Mouse (Mus musculus): ENCODE data around the gene Gm37240. TPM values are rescaled to one million over a fixed set of nuclear protein-coding genes. Genes with fewer than 3 reads are reported as not detected.

Gene Gm37240
- polyA plus RNA-seq, 1 experiment from 2014 or later = 2.2 TPM

- H3K4me1 ChIP-seq (ENCODE audit: control insufficient read depth, insufficient read depth, low read length) = no peaks in the 10 kb centered on the region
- no peaks in the 10 kb centered on the region for H3K27me3 ChIP-seq (ENCODE audit: control insufficient read depth, insufficient read depth, low read length)
- H3K4me2 ChIP-seq (ENCODE audit: low read depth, severe bottlenecking) = no peak overlapping the region
- DNase-seq (ENCODE audit: low spot score) (no peak), ATAC-seq (ENCODE audit: insufficient number of reproducible peaks, low FRiP score, low TSS enrichment, low read depth) (no peak)
- no peak overlapping the region for H3K4me3 ChIP-seq (ENCODE audit: low read depth, low read length)
- H3K9ac ChIP-seq (ENCODE audit: low read length) = no peak overlapping the region
- H3K27ac ChIP-seq (replicated peaks; ENCODE audit: low read depth, low read length) = no peak overlapping the region
- WGBS = 88% methylated on average over 3 of the region's 3 CpGs
- 0 out of 2 replicates have a peak, but pooled peaks cover 2% of the 10 kb centered on the region for H3K9me3 ChIP-seq (ENCODE audit: control insufficient read depth, low read length)
- H3K36me3 ChIP-seq (ENCODE audit: control insufficient read depth, insufficient read depth, low read length) = no peaks in the 10 kb centered on the region
These were observed 493.9 kb downstream of the Gm37240 start for GRCm38 (mm10) chr3:85393395-85393794.

- WGBS = 89% methylated on average over 6 of the region's 6 CpGs
- H3K4me3 ChIP-seq (ENCODE audit: low read depth, low read length) = no peak overlapping the region
- 0 out of 2 replicates have a peak, but pooled peaks cover 2% of the 10 kb centered on the region for H3K9me3 ChIP-seq (ENCODE audit: control insufficient read depth, low read length)
- H3K4me1 ChIP-seq (ENCODE audit: control insufficient read depth, insufficient read depth, low read length) = no peaks in the 10 kb centered on the region
- no peaks in the 10 kb centered on the region for H3K27me3 ChIP-seq (ENCODE audit: control insufficient read depth, insufficient read depth, low read length)
- H3K9ac ChIP-seq (ENCODE audit: low read length) = no peak overlapping the region
- DNase-seq (ENCODE audit: low spot score) (no peak), ATAC-seq (ENCODE audit: insufficient number of reproducible peaks, low FRiP score, low TSS enrichment, low read depth) (no peak)
- H3K27ac ChIP-seq (replicated peaks; ENCODE audit: low read depth, low read length) = no peak overlapping the region
- no peak overlapping the region for H3K4me2 ChIP-seq (ENCODE audit: low read depth, severe bottlenecking)
- no peaks in the 10 kb centered on the region for H3K36me3 ChIP-seq (ENCODE audit: control insufficient read depth, insufficient read depth, low read length)
These were observed 495.6 kb downstream of the Gm37240 start for GRCm38 (mm10) chr3:85391756-85392155.

- Histone ChIP-seq H3K27ac (replicated peaks; ENCODE audit: low read depth, low read length) (no peak overlapping the region), H3K9ac (ENCODE audit: low read length) (no peak overlapping the region), H3K4me3 (ENCODE audit: low read depth, low read length) (no peak overlapping the region), H3K4me1 (ENCODE audit: control insufficient read depth, insufficient read depth, low read length) (no peaks in the 10 kb centered on the region), H3K27me3 (ENCODE audit: control insufficient read depth, insufficient read depth, low read length) (no peaks in the 10 kb centered on the region), H3K4me2 (ENCODE audit: low read depth, severe bottlenecking) (no peak overlapping the region), H3K9me3 (ENCODE audit: control insufficient read depth, low read length) (0 out of 2 replicates have a peak, but pooled peaks cover 2% of the 10 kb centered on the region), H3K36me3 (ENCODE audit: control insufficient read depth, insufficient read depth, low read length) (no peaks in the 10 kb centered on the region)
- 85% methylated on average over 2 of the region's 2 CpGs for WGBS
- DNase-seq (ENCODE audit: low spot score) (no peak), ATAC-seq (ENCODE audit: insufficient number of reproducible peaks, low FRiP score, low TSS enrichment, low read depth) (no peak)
These were observed 496.2 kb downstream of the Gm37240 start for GRCm38 (mm10) chr3:85391111-85391510.

GRCm38 (mm10) chr3:85385371-85385770 lies 501.9 kb downstream of the Gm37240 start:
- no peak overlapping the region for H3K27ac ChIP-seq (replicated peaks; ENCODE audit: low read depth, low read length)
- no peak overlapping the region for H3K4me3 ChIP-seq (ENCODE audit: low read depth, low read length)
- ATAC-seq (ENCODE audit: insufficient number of reproducible peaks, low FRiP score, low TSS enrichment, low read depth) (no peak), DNase-seq (ENCODE audit: low spot score) (no peak)
- no peaks in the 10 kb centered on the region for H3K27me3 ChIP-seq (ENCODE audit: control insufficient read depth, insufficient read depth, low read length)
- no peaks in the 10 kb centered on the region for H3K9me3 ChIP-seq (ENCODE audit: control insufficient read depth, low read length)
- no peaks in the 10 kb centered on the region for H3K4me1 ChIP-seq (ENCODE audit: control insufficient read depth, insufficient read depth, low read length)
- no peak overlapping the region for H3K9ac ChIP-seq (ENCODE audit: low read length)
- no peak overlapping the region for H3K4me2 ChIP-seq (ENCODE audit: low read depth, severe bottlenecking)
- H3K36me3 ChIP-seq (ENCODE audit: control insufficient read depth, insufficient read depth, low read length) = no peaks in the 10 kb centered on the region

GRCm38 (mm10) chr3:85383330-85383729 lies 504.0 kb downstream of the Gm37240 start:
- Histone ChIP-seq H3K27ac (replicated peaks; ENCODE audit: low read depth, low read length) (no peak overlapping the region), H3K9ac (ENCODE audit: low read length) (no peak overlapping the region), H3K9me3 (ENCODE audit: control insufficient read depth, low read length) (no peaks in the 10 kb centered on the region), H3K4me3 (ENCODE audit: low read depth, low read length) (no peak overlapping the region), H3K4me1 (ENCODE audit: control insufficient read depth, insufficient read depth, low read length) (0 out of 2 replicates have a peak, but pooled peaks cover 7% of the 10 kb centered on the region), H3K27me3 (ENCODE audit: control insufficient read depth, insufficient read depth, low read length) (no peaks in the 10 kb centered on the region), H3K4me2 (ENCODE audit: low read depth, severe bottlenecking) (no peak overlapping the region), H3K36me3 (ENCODE audit: control insufficient read depth, insufficient read depth, low read length) (no peaks in the 10 kb centered on the region)
- no peak for ATAC-seq (ENCODE audit: insufficient number of reproducible peaks, low FRiP score, low TSS enrichment, low read depth)
- DNase-seq (ENCODE audit: low spot score) = no peak
- 84% methylated on average over 3 of the region's 3 CpGs for WGBS

GRCm38 (mm10) chr3:85378703-85379395 lies 508.5 kb downstream of the Gm37240 start:
- 0 out of 2 replicates have a peak, but pooled peaks cover 8% of the 10 kb centered on the region for H3K4me1 ChIP-seq (ENCODE audit: control insufficient read depth, insufficient read depth, low read length)
- WGBS = 53% methylated on average over 16 of the region's 16 CpGs
- H3K27ac ChIP-seq (replicated peaks; ENCODE audit: low read depth, low read length) = no peak overlapping the region
- H3K4me2 ChIP-seq (ENCODE audit: low read depth, severe bottlenecking) = no peak overlapping the region
- no peaks in the 10 kb centered on the region for H3K36me3 ChIP-seq (ENCODE audit: control insufficient read depth, insufficient read depth, low read length)
- no peaks in the 10 kb centered on the region for H3K9me3 ChIP-seq (ENCODE audit: control insufficient read depth, low read length)
- H3K9ac ChIP-seq (ENCODE audit: low read length) = no peak overlapping the region
- DNase-seq (ENCODE audit: low spot score) = no peak
- H3K4me3 ChIP-seq (ENCODE audit: low read depth, low read length) = no peak overlapping the region
- H3K27me3 ChIP-seq (ENCODE audit: control insufficient read depth, insufficient read depth, low read length) = no peaks in the 10 kb centered on the region
- ATAC-seq (ENCODE audit: insufficient number of reproducible peaks, low FRiP score, low TSS enrichment, low read depth) = no peak

- 0 out of 2 replicates have a peak, but pooled peaks cover 8% of the 10 kb centered on the region for H3K4me1 ChIP-seq (ENCODE audit: control insufficient read depth, insufficient read depth, low read length)
- H3K4me3 ChIP-seq (ENCODE audit: low read depth, low read length) = no peak overlapping the region
- no peaks in the 10 kb centered on the region for H3K27me3 ChIP-seq (ENCODE audit: control insufficient read depth, insufficient read depth, low read length)
- no peaks in the 10 kb centered on the region for H3K9me3 ChIP-seq (ENCODE audit: control insufficient read depth, low read length)
- no peaks in the 10 kb centered on the region for H3K36me3 ChIP-seq (ENCODE audit: control insufficient read depth, insufficient read depth, low read length)
- H3K27ac ChIP-seq (replicated peaks; ENCODE audit: low read depth, low read length) = no peak overlapping the region
- WGBS = 54% methylated on average over 13 of the region's 13 CpGs
- ATAC-seq (ENCODE audit: insufficient number of reproducible peaks, low FRiP score, low TSS enrichment, low read depth) (no peak), DNase-seq (ENCODE audit: low spot score) (peak; percentile 30)
- H3K4me2 ChIP-seq (ENCODE audit: low read depth, severe bottlenecking) = no peak overlapping the region
- no peak overlapping the region for H3K9ac ChIP-seq (ENCODE audit: low read length)
These were observed 509.2 kb downstream of the Gm37240 start for GRCm38 (mm10) chr3:85377946-85378702.

GRCm38 (mm10) chr3:85377505-85377904 lies 509.8 kb downstream of the Gm37240 start:
- no peak overlapping the region for H3K27ac ChIP-seq (replicated peaks; ENCODE audit: low read depth, low read length)
- no peaks in the 10 kb centered on the region for H3K36me3 ChIP-seq (ENCODE audit: control insufficient read depth, insufficient read depth, low read length)
- 0 out of 2 replicates have a peak, but pooled peaks cover 8% of the 10 kb centered on the region for H3K4me1 ChIP-seq (ENCODE audit: control insufficient read depth, insufficient read depth, low read length)
- H3K9ac ChIP-seq (ENCODE audit: low read length) = no peak overlapping the region
- 82% methylated on average over 3 of the region's 3 CpGs for WGBS
- ATAC-seq (ENCODE audit: insufficient number of reproducible peaks, low FRiP score, low TSS enrichment, low read depth) (no peak), DNase-seq (ENCODE audit: low spot score) (no peak)
- H3K27me3 ChIP-seq (ENCODE audit: control insufficient read depth, insufficient read depth, low read length) = no peaks in the 10 kb centered on the region
- H3K9me3 ChIP-seq (ENCODE audit: control insufficient read depth, low read length) = no peaks in the 10 kb centered on the region
- H3K4me2 ChIP-seq (ENCODE audit: low read depth, severe bottlenecking) = no peak overlapping the region
- no peak overlapping the region for H3K4me3 ChIP-seq (ENCODE audit: low read depth, low read length)

Measured in limb, embryonic 11.5 days (tissue).